Mouse (Mus musculus) heart, adult 11 months (tissue): ENCODE measurements around the gene Gm29666.

Experiments used
- DNase-seq: peaks from one replicate; pipeline ENCODE4 v3.0.0; 2022

Gm29666 gene

DNA sequence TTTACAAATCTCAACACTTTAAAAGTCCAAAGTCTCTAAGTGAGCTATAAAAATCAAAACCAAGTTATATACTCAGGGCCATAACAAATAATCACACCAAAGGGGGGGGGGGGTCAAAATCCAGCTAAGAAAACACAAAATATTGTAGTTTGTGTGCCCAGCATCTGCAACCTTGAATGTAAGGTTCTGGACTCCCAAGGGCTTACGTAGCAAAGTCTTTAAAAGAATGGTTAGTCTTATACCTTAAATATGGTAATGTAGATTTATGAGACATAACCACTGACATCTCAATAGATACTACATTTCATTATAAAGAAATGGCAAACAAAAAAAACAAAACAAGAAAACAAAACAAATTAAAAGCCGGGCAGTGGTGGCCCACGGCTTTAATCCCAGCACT is at the start of gene Gm29666:
Gene Gm29666 (minus strand): TSS at position 101 of the 400 bp plus-strand sequence.
- DNase-seq = no peak

DNA sequence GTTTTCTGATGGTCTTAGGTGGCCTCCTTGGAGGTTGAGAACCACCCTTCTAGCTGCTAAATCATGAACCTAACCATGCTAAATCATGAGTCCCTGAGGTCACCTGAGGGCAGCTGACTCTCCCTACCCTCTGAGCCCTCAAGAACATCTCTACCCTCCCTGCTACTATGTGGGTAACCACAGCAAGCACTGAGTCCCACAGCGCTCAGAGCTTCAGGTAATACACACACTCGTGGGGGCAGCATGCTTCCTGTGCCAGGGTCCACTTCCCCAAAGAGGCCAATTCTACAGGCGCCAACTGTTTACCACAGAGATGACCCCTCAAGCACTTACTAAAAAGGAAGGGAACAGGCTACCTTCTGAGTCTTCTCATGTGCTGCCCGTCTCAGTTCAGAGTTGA is 48.7 kb upstream of the Gm29666 start:
- no peak for DNase-seq

DNA sequence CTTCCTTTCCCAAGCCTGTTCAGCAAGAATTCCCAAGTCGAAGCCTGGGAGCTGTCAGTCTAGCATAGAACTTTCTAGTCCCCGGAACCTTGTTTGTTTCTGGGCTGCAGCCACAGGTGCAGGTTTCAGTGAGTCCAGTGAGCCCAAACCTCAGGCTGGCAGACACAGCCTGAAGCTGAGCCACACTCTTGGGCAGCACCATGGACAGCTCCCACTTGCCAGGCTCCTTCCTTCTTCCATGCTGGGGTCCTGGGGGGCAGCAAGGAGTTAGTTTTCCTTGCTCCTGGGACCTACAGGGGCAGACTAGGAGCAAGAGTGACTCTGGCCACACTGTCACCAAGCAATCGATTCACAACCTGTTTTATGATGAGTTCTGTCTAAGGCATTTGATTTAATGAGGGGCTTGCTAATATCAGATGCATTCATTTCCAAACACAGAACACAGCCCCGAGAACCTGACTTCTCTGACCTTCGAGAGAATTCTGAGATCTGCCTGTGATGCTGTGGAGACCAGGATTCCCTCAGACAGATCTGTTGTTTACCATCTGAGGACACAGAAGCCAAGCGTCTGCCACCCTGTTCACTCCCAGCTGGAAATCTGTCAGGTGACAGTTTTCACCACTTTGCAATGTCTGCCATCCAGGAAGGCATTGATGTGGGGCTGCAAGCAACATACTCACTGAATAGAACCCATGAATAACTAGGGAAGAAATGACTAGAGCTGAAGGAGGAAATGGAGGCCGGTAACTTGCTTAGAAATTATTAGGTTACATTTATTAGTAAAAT is 45.9 kb upstream of the Gm29666 start:
- no peak for DNase-seq

DNA sequence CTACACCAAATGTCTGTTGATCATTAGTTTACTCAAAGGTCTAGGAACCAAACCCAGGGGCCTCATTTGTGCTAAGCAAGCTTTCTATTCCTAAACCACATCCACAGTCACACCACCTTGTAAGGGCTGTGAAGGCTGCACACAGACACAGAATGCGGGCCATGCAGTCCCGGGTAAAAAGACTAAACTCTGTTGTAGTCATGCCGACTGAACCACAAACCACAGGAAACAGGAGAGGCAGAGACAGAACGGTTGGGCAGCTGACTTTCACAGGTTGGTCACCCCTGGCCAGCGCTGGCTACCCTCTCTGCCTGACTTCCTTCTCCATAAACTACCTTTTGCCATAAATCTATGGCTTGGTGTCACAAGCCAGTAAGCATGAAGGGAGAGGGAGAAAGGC is 44.9 kb upstream of the Gm29666 start:
- no peak for DNase-seq

DNA sequence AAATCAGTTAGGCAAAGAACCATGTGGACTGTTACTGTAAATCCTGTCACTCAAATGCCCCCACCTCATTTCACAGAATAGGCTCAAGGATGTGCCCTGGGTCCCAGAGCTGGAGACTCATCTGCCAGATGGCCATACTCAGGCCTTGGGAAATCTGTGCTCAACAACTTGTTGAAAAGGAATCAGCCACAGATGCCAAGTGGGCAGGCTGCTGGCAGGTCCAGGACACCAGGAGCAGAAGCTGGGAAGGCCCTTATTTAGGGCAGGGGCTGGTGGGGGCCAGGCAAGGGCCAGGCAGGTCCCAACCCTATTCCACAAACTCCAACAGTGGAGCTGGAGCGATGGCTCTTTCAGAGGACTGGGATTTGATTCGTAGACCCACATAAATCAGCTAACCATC is 42.7 kb upstream of the Gm29666 start:
- DNase-seq = no peak

DNA sequence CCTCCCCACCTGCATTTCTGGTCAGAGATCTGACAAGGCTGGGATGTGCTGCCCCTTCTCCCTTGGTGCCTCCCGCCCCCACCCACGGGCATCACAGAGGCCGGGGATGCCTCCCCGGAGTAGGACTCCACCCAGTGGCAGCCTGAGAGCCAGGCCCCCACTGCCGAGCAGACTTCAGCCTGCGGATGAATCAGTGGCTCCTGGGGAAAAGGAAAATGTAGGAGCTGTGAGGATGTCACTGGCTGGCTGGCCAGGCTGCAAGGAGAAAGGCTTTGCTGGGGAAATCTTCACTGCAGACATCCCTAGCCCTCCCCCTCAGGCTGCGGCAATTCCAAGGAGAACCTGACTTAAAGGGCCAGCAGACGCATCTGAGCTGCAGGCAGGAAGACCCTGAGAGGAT is 40.9 kb upstream of the Gm29666 start:
- DNase-seq = no peak

DNA sequence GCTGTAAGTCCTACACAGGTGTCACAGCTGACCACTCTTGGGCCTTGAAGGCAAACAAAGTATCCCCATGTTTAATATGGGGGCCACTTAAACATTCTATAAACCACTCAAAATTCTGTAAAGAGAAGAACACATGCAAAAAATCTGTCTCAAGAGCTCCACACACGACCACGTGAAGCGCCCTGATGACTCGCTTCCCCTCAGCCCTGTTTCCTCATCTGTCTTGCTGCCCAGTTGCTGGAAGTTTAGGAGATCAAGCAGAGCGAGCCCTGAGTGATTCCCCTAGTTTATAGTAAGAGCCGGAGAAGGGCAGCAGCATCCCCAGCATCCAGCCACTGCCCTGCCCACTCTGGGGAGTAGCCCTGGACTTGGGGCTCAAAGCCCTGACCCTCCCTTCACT is 40.1 kb upstream of the Gm29666 start:
- DNase-seq = no peak

DNA sequence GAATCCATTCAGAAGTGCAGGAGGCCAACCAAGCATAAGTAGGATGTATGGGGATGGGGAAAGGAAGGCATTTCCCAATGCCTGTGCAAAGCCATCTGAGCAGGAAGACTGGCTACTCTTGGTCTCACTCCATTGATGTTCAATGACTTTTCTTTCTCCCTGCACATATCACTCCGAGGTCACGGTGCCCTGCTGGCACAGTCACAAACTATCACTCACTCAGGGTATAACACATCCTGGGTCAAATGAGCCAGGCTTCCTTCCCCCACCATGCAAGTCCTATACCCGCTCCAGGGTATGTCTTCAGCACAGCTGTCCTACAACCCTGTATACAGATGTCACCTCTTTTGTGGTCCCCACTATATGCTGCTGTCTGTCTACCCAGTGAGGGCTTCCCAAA is 38.5 kb upstream of the Gm29666 start:
- no peak for DNase-seq

DNA sequence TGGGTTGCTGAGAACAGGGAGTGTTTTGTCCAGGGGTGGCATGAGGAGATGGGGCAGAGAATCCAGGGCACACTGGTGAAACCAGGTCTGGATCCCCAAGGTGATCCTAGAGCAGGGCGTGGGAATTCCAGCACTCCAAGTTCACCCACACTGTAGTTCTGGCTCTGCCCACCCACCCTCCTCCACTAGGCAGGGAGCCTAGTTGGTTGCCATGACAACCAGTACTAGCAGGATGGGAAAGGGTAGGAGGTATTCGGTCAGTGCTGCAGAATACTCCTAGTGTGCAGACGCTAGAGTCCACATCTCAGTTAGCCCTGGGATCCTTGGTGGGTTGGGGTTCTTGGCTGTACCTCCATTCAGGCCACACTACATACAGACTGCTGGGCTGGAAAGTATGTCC is 38.0 kb upstream of the Gm29666 start:
- no peak for DNase-seq

DNA sequence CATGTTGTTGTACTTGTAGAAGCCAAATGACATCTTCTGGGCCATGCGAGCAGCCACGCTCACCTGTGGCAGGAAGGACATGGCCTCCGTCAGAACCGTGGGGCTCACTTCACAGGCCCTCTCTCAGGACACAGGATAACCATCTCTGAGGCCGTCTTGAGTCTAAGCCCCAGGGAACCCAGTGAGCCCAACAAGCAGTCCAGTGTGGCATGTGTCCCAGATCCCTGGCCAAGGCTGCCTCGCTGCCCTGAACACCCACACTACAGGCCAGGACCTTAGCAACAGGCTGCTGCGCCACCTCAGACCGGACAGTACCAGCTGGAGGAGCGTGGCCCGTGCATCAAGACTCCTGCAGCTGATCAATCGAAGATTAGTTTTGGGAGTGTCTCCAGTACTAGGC is 33.4 kb upstream of the Gm29666 start:
- peak; percentile 91 for DNase-seq

DNA sequence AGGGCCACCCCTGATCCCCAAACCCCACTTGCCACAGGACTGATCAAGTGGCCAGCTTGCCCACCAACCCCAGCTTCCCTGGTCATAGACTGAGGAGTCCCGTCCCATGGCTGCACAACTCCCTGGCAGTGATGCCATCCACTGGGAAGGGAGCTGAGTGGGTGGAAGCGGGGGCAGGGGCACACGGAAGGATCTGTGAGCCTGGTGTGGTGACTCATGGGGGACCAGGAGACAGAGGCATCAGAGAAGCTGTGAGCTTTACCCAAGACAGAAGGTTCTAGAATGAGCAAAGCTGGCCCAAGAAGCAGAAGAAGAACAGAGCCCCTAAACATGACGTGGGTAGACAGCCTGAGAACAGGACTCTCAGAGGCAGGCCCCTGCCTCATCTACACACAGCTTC is 30.2 kb upstream of the Gm29666 start:
- DNase-seq = no peak

DNA sequence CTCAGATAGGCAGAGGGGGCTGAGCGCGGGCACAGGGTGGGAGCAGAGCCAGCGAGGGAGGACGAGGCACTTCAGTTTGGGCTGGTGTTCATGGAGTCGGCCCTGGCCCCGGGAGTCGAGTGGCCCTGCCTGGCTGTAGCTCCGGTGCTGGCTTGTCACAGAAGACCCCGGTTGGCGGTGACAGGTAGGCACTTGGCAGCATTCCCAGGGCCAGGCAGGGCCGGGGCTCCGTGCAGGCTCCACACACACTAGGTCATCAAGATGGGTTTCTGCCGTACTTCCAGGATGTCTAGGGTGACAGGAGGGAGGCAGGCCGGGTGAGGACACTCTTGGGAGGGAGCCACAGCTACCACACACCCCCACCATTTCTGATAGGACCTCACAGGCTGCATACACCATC is 29.2 kb upstream of the Gm29666 start:
- peak; percentile 90 for DNase-seq

DNA sequence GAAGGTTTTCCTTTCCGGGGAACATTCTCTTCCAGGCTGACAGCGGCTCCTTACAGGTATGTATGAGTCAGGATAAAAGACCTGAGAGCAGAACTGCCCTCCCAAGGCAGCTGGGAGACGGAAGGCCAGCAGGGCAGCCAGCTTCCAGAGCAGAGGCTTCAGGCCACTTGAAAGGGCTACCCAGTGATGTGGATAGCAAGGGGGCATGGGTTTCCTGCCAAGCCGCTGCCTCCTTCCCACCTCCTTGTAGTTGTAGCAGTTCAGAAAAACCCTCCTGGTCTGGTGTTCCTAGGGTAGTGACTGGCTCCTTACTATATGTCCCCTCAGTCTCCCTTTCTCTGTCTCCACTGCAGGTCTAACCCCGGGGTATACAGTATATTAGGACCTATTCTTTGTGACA is 24.5 kb upstream of the Gm29666 start:
- no peak for DNase-seq

DNA sequence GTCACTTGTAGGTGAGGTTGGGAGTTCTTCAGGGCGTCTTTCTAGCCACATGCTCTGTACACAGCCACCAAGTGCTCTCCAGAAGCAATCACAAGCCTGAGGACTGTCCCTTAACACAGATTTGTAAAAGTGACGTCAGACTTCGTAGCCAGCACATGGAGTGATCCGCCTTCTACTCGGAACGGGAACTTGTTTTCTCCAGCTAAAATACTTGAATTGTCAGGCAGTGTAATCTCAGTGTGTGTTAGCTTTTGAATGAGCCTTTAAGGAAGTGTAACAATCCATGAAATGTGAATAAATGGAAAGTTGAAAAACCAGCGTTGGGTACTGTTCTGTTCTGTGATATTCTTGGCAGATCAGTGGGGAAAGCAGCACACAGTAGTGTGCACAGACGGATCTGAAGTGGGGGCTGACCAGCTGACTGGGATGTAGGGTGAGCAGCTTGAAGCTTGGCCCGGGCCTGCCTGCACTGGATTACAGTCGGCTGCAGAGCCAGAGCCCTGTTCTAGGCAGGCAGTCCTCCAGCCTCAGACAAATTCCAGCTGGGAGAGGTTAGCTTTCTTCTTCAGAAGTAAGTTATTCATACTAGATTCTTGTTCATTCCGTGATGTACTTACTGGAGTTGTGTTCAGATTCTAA is 22.9 kb upstream of the Gm29666 start:
- DNase-seq = peak; percentile 96

DNA sequence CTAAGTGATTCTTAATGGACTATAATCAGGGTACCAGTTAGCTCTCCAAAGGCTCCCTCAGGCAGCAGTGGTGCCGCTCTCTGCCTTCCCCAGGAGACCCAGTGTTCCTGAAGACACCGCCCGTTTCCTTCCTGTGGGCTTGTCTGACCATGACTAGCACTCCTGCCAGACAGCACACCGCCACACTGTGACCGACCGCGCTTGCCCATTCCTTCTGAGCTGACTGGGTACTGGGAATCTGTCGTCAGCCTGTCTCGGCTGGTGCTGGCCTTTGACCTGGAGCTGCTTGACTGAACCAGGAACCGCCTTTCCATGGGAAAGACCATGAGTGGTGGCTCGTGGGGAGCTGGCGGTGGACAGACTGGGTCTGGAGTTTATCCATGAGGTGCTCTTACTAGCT is 20.3 kb upstream of the Gm29666 start:
- peak; percentile 97 for DNase-seq

DNA sequence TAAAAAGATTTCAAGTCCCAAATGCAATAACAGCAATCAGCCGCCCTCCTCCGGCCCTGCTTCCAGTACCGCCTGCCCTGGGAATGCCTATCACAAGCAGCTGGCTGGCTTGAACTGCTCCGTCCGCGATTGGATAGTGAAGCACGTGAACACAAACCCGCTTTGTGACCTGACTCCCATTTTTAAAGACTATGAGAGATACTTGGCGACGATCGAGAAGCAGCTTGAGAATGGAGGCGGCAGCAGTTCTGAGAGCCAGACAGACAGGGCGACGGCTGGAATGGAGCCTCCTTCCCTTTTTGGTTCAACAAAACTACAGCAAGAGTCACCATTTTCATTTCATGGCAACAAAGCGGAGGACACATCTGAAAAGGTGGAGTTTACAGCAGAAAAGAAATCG is 15.1 kb upstream of the Gm29666 start:
- DNase-seq = no peak

DNA sequence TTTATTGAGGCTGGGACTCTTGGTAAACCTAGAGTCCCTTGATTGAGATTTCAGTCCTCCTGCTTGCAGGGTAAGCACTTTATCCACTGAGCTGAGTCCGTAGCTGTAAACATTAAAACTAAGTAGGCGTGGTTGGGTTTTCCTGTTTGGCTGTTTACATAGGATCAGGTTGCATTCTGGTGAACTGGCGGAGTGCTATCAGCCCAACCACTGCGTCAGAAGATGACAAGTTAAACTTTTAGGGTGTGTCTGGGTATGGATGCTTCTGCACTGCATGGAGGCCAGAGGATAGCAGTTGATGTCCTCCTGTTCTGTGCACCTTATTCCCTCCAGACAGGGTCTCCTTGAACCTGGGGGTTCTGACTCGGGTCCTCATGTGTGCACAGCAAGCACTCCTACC is 12.5 kb upstream of the Gm29666 start:
- no peak for DNase-seq

DNA sequence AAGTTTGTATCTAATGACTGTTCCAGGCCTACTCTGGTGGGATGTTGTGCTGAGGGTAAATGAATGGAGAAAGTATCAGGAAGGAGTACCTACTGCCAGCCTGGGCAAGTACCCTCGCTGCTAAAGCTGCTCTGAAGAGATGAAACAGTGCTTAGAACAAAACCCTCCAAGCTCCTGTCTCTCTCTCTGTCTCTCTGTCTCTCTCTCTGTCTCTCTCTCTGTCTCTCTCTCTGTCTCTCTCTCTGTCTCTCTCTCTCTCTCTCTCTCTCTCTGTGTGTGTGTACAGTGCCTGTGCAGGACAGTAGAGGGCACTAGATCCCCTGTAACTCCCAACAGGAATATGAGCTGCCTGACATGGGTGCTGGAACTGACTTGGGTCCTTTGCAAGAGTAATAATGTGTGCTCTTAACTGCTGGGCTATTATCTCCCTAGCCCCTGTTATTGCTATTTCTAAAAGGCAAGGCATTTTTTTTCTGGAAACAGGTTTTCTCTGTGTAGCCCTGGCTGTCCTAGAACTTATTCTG is 5.7 kb upstream of the Gm29666 start:
- no peak for DNase-seq

DNA sequence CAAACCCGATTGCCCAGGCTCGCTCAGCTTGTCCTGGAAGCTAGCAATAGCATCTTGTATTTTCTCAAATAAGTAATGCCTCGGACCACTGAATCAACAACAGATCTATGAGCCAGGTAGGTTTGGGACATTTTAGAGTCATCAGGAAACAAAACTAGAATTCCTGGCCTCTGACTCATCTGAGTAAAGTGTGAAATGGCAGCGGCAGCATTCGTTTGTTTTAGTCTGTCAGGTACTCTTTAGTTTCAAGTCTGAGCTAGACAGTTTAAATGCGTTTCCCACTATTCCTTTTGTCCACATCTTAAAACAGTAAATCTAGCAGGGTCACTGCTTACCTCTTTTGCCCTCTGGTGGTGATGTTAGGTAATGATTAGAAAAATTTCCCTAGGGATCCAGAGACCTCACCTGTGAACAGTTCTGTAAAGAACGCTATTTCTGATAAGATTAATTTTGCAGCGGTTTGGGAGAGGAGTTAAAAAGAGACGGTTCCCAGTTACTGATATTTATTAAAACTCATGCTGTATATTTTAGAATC is 5.0 kb upstream of the Gm29666 start:
- no peak for DNase-seq

DNA sequence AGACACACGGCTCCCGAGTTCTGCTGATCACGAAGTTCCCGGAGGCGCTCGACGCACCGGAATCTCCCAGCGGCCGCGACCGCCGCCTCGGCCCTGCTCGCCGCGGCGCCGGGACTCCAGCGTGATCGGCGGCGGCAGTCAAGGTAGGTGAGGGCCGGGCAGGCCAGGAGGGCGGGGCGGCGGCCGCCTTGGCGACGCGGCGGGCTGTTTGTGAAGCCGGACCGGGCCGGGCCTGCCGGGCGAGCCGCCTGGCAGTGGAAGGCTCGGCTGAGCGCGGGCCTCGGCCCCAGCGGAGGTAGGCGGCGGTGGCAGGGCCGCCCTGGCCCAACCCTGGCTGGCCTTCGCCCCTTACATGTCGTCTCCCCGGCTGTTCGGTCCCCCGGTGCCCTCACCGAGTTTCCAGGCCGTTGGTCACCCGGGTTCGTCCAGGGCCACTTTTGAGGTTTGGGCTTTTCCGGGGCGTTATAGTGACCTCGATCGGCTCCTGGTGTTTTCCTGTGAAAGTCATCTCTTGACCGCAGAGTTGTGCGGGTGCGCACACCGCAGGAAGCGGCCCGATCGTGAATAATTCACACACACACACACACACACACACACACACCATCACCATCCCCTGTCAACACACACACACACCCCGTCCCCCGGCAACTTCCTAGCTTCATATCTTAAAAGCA is 3.8 kb upstream of the Gm29666 start:
- DNase-seq = no peak

DNA sequence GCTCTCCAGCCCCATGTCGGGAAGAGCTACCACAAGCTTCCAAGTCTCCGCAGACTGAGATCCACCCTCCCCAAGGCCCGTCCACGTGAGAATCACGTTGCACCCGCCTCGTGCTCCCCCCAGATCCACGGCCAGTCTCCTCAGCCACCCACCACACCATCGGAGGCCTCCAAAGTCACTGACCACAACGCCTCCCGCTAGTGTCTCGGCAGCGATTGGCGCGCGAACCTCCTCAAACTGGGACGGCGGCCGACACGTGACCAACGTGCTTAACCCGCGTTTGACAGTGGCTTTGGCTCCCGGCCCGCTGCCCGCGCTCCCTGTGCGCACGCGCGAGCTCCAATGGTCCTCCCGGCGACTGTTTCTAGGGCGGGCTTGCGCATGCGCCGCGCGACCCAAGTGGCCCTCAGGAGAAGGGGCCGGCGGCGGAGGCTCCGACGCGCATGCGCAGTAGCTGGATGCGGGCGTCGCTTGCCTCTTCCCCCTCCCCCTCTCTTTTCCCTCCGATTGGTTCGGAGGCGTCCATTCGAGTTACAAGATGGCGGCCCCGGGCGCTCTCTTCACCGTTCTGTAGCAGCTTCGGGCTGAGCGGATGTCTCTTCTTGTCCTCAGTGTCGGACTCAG is 3.2 kb upstream of the Gm29666 start, which contains the start of gene Nup50:
Gene Nup50 (plus strand): TSS at position 528 of the 624 bp plus-strand sequence.
- peak; percentile 100 for DNase-seq

DNA sequence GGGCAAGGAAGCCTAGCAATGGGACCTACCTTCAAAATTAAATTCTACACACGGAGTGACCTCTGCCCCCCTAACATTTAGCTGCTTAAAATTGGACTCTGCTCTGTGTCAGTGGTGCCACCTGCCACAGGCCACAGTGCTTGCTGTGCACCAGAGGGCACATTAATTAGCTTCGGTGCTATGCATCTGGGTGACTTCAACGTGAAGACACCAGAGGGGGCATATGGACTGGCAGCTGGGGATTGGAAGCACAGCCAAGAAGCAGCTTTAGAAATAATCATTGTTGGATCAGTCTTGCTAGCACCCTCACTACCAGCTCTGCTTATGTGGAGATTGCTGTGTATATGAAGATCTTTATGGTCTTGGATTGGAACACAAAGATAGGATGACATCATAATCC is 6.6 kb downstream of the Gm29666 start:
- no peak for DNase-seq

DNA sequence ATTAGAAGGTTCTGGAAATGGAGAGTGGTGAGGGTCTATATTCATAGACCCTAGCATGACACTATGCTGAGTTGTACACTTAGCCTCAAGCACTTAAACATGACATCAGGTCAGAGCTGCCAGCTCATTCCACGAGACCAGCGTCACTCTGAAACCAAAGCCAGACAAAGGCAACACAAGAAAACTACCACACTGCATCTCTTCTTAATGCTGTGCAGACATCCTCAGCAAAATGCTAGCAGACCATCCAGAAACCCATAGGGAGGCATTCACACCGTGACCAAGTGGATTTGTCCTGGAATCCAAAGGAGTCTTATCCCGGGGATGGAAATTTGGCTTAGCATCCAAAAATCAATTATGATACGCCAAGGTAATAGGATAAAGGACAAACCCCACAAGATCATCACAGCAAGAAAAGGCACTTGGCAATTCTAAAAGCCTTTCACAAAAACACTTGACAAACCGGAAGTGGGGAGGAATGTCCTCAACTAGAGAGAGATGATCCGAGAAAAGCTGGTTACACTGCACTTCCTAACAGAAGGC is 15.9 kb downstream of the Gm29666 start:
- DNase-seq = no peak
